Mouse (Mus musculus): ENCODE data around the gene Bptf.
"Not testable (repeated sequence)": the region's sequence is repeated elsewhere in the genome, so short reads cannot be mapped to it uniquely, and the experiment has no call there.

The Bptf gene

DNA sequence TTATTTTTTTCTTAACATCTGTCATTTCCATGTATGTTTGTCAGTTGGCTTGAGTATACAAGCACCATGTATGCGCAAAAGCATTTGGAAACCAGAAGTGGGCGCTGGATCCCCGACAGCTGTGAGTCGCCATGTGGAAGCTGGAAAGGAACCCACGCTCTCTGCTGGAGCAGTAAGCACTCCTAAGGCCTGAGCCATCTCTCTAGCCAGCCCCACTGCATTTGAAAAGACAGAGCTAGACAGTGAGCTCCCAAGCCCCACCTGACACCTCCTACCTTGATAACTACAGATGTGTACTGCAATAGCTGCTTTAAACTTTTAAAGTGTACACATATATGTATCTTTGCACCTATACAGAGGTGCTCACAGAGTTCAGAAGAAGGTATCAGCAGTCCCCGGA lies 74.5 kb downstream of the Bptf start:
- DNase-seq (ENCODE audit: low read depth, low spot score) = no peak

DNA sequence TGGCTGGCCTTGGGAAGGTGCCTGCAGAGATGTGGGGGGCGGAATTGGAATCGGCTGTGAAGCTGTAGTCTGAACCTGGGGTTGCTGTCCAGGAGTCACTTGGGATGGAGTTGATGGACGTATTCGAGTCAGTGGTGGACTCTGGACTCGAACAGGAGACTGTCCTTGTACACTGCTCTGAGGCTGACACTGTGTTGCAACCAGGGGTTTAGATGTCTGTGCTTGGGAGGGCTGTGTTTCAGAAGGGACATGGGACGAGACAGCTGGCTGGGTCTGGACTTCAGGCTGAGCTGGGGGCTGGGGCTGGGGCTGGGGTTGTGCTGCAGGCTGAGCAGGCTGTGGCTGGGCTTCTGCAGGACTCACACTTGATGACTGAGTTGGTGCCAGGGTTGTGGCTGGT lies 77.1 kb downstream of the Bptf start:
- no peak for DNase-seq (ENCODE audit: low read depth, low spot score)

GRCm38 (mm10) chr11:107046766-107047620 lies 84.9 kb downstream of the Bptf start:
- DNase-seq (ENCODE audit: low read depth, low spot score) = no peak

- DNase-seq (ENCODE audit: low read depth, low spot score) = no peak
These were observed 86.4 kb downstream of the Bptf start for GRCm38 (mm10) chr11:107045546-107045945.

DNA sequence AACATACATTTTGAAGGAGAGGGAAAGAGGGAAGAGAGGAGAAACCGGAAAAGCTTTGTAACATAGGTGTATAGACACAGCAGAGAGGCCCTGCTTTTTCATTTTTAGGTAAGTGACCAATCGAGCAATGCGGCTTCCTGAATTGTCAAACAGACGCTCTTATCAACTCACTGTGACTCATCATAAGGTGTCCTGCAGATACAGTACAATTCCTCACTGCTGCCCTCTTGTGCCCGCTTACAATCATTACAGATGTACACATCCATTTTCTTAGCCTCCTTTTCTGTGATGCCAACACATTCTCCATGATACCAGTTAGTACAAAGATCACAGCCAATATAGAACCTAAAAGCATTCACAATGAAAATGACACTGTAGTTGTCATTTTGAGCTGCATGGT lies 87.6 kb downstream of the Bptf start:
- peak; percentile 86 for DNase-seq (ENCODE audit: low read depth, low spot score)

DNA sequence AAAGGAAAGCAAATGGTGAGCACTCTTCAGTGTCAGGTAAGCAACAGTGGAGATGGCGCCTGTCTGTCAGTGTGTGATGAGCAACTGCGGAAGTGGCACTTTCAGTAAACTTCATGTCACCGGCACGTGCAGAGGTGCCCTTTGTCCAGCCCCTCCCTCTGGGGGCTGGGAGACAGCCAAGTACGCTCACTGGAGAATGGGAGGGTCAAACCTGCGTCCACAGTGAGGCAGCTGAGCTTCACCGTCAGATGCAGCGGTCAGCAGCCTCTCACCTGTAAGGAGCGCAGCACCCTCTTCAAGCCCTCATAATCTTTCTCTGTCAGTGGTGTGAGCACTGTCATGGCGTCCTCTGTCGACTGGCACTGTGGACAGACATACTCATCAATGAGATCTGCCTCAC lies 88.6 kb downstream of the Bptf start:
- DNase-seq (ENCODE audit: low read depth, low spot score) = no peak

- DNase-seq (ENCODE audit: low read depth, low spot score) = no peak
These were observed 90.5 kb downstream of the Bptf start for GRCm38 (mm10) chr11:107041396-107041795.

DNA sequence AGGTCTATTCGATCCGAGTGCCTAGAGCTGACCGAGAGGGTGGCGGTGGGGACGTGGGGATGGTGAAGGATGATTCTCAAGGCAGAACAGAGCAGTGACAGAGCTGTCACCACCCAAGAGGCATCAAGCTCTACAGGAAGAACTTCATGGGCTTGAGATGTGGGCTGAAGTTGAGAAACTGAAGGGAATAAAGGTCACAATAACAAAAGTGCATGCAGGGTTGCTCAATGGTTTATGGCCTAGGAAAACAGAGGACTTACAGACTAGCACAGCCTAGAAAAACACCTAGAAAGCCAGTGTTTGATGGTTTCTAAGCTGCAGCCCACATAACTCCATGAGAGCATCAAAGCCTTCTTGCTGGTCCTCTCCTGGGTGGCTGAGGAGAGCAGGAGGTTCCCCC lies 92.5 kb downstream of the Bptf start:
- no peak for DNase-seq (ENCODE audit: low read depth, low spot score)

GRCm38 (mm10) chr11:107034085-107034810 lies 97.7 kb downstream of the Bptf start:
- no peak for DNase-seq (ENCODE audit: low read depth, low spot score)

GRCm38 (mm10) chr11:107031635-107032034 lies 100.3 kb downstream of the Bptf start:
- peak; percentile 25 for DNase-seq (ENCODE audit: low read depth, low spot score)

DNA sequence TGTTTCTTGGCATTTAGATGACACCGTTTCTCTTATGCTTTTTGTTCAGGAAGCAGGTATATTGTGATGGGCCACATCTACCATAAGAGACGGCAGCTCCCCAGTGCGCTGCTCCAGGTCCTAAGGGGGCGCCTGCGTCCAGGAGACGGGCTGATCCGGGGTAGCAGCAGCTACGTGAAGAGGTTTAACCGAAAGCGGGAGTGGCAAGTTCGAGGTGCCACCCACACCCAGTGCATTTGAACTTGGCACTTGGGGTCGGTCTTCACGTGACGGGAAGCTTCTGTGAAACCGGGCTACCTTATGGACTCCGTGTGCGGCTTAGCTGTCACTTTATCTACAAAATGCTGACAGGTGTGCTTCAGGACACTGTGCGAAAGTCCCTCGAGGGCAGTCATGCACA lies 102.4 kb downstream of the Bptf start:
- DNase-seq (ENCODE audit: low read depth, low spot score) = no peak

DNA sequence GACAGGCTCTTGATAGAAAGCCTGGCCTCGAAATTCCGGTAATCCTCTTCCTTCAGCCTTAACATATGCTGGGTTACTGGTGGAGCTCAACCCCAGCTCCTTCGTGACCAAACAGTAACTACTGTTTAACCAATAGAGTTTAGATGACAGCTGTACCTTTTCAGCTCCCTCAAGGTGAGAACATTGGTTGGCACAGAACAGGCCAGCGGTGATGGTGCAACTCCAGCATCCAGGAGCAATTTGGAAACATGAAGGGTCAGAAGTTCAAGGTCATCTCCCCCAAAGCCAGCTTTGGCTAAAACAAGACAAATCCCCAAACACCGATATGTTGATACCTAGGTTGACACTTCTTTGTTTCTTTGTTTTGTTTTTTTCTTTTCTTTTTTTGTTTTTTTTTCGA lies 103.2 kb downstream of the Bptf start:
- DNase-seq (ENCODE audit: low read depth, low spot score) = peak; percentile 60

GRCm38 (mm10) chr11:107028275-107028618 lies 103.7 kb downstream of the Bptf start:
- DNase-seq (ENCODE audit: low read depth, low spot score) = no peak

GRCm38 (mm10) chr11:107027431-107028274 lies 104.3 kb downstream of the Bptf start:
- peak; percentile 89 for DNase-seq (ENCODE audit: low read depth, low spot score)

- DNase-seq (ENCODE audit: low read depth, low spot score) = no peak
These were observed 105.1 kb downstream of the Bptf start for GRCm38 (mm10) chr11:107026554-107027430.

- DNase-seq (ENCODE audit: low read depth, low spot score) = peak; percentile 54
These were observed 106.3 kb downstream of the Bptf start, which contains the start of gene 1810010H24Rik for GRCm38 (mm10) chr11:107025411-107026321. TSS of gene 1810010H24Rik (plus strand) at chr11:107025681.

- DNase-seq (ENCODE audit: low read depth, low spot score) = no peak
These were observed 107.5 kb downstream of the Bptf start for GRCm38 (mm10) chr11:107024406-107024805.

- DNase-seq (ENCODE audit: low read depth, low spot score) = peak; percentile 84
These were observed 109.8 kb downstream of the Bptf start for GRCm38 (mm10) chr11:107022050-107022683.

DNA sequence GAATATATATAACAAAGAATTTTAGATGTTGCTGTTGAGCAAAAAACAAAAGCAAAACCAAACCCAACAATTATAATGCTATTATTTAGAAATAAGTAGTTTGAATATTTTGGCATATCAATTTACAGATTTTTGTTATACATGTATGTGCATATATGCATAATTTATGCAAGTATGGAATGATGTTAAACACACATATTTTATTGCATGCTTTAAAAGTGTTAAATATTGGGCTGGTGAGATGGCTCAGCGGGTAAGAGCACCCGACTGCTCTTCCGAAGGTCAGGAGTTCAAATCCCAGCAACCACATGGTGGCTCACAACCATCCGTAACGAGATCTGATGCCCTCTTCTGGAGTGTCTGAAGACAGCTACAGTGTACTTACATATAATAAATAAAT lies 112.2 kb downstream of the Bptf start:
- not testable (repeated sequence) for DNase-seq (ENCODE audit: low read depth, low spot score)

Measured in R1 (cell line).